Mouse (Mus musculus): ENCODE results near the gene Mrtfb. TPM values are rescaled to one million over a fixed set of nuclear protein-coding genes. Genes with fewer than 3 reads are reported as not detected.

The Mrtfb gene
- polyA plus RNA-seq, 1 experiment: 8.5 TPM

GRCm38 (mm10) chr16:13350729-13351128 is 94.4 kb downstream of the Mrtfb start:
- 86% methylated on average over 4 of the region's 4 CpGs for WGBS
- TF ChIP-seq POLR2A (IDR thresholded peaks at IDR 0.05; ENCODE audit: low read depth, low read length) (no peak), CTCF (IDR thresholded peaks at IDR 0.05; ENCODE audit: extremely low read depth, insufficient read length, insufficient replicate concordance, low read depth, low read length) (no peak)

GRCm38 (mm10) chr16:13351268-13351667 is 95.0 kb downstream of the Mrtfb start:
- H3K4me3 ChIP-seq (ENCODE audit: low read depth, low read length): no peak overlapping the region
- no peak overlapping the region for H3K27ac ChIP-seq (ENCODE audit: insufficient read depth, low read depth, low read length)
- no peaks in the 10 kb centered on the region for H3K4me1 ChIP-seq (ENCODE audit: control insufficient read depth, insufficient read depth, insufficient read length, low read length)
- H3K27me3 ChIP-seq (ENCODE audit: control insufficient read depth, insufficient read depth, low read length): no peaks in the 10 kb centered on the region
- TF ChIP-seq CTCF (IDR thresholded peaks at IDR 0.05; ENCODE audit: extremely low read depth, insufficient read length, insufficient replicate concordance, low read depth, low read length) (peak; percentile 40; the same call in 1 of the 2 replicates), POLR2A (IDR thresholded peaks at IDR 0.05; ENCODE audit: low read depth, low read length) (no peak)
- H3K36me3 ChIP-seq (ENCODE audit: control insufficient read depth, insufficient read depth, low read length): peaks cover 3% of the 10 kb centered on the region; the same call in 1 of the 2 replicates

More at GRCm38 (mm10) chr16:13350729-13351128, 94.4 kb downstream of the Mrtfb start:
- no peak overlapping the region for H3K27ac ChIP-seq (ENCODE audit: insufficient read depth, low read depth, low read length)
- H3K36me3 ChIP-seq (ENCODE audit: control insufficient read depth, insufficient read depth, low read length): peaks cover 3% of the 10 kb centered on the region; the same call in 1 of the 2 replicates
- no peaks in the 10 kb centered on the region for H3K27me3 ChIP-seq (ENCODE audit: control insufficient read depth, insufficient read depth, low read length)
- H3K4me3 ChIP-seq (ENCODE audit: low read depth, low read length): no peak overlapping the region
- H3K4me1 ChIP-seq (ENCODE audit: control insufficient read depth, insufficient read depth, insufficient read length, low read length): no peaks in the 10 kb centered on the region

GRCm38 (mm10) chr16:13353927-13354326 is 97.6 kb downstream of the Mrtfb start:
- Histone ChIP-seq H3K27ac (ENCODE audit: insufficient read depth, low read depth, low read length) (no peak overlapping the region), H3K36me3 (ENCODE audit: control insufficient read depth, insufficient read depth, low read length) (peaks cover 2% of the 10 kb centered on the region; the same call in 1 of the 2 replicates), H3K4me3 (ENCODE audit: low read depth, low read length) (no peak overlapping the region), H3K4me1 (ENCODE audit: control insufficient read depth, insufficient read depth, insufficient read length, low read length) (no peaks in the 10 kb centered on the region; the same call in 1 of the 2 replicates), H3K27me3 (ENCODE audit: control insufficient read depth, insufficient read depth, low read length) (no peaks in the 10 kb centered on the region)
- 81% methylated on average over 4 of the region's 4 CpGs for WGBS
- no peak for TF ChIP-seq CTCF (IDR thresholded peaks at IDR 0.05; ENCODE audit: extremely low read depth, insufficient read length, insufficient replicate concordance, low read depth, low read length)
- no peak for TF ChIP-seq POLR2A (IDR thresholded peaks at IDR 0.05; ENCODE audit: low read depth, low read length)

GRCm38 (mm10) chr16:13354431-13354830 is 98.2 kb downstream of the Mrtfb start:
- H3K4me3 ChIP-seq (ENCODE audit: low read depth, low read length): no peak overlapping the region
- 78% methylated on average over 5 of the region's 5 CpGs for WGBS
- peaks cover 2% of the 10 kb centered on the region; the same call in 1 of the 2 replicates for H3K36me3 ChIP-seq (ENCODE audit: control insufficient read depth, insufficient read depth, low read length)
- TF ChIP-seq POLR2A (IDR thresholded peaks at IDR 0.05; ENCODE audit: low read depth, low read length): no peak
- TF ChIP-seq CTCF (IDR thresholded peaks at IDR 0.05; ENCODE audit: extremely low read depth, insufficient read length, insufficient replicate concordance, low read depth, low read length): no peak
- H3K4me1 ChIP-seq (ENCODE audit: control insufficient read depth, insufficient read depth, insufficient read length, low read length): no peaks in the 10 kb centered on the region; the same call in 1 of the 2 replicates
- H3K27ac ChIP-seq (ENCODE audit: insufficient read depth, low read depth, low read length): no peak overlapping the region
- no peaks in the 10 kb centered on the region for H3K27me3 ChIP-seq (ENCODE audit: control insufficient read depth, insufficient read depth, low read length)

GRCm38 (mm10) chr16:13357806-13358679 is 101.8 kb downstream of the Mrtfb start:
- 41% methylated on average over 15 of the region's 15 CpGs for WGBS
- H3K4me3 ChIP-seq (ENCODE audit: low read depth, low read length): peak overlapping the region; percentile 29
- H3K27ac ChIP-seq (ENCODE audit: insufficient read depth, low read depth, low read length): peak overlapping the region; percentile 43
- TF ChIP-seq CTCF (IDR thresholded peaks at IDR 0.05; ENCODE audit: extremely low read depth, insufficient read length, insufficient replicate concordance, low read depth, low read length) (peak; percentile 42; the same call in 1 of the 2 replicates), POLR2A (IDR thresholded peaks at IDR 0.05; ENCODE audit: low read depth, low read length) (no peak)
- H3K36me3 ChIP-seq (ENCODE audit: control insufficient read depth, insufficient read depth, low read length): peaks cover 2% of the 10 kb centered on the region; the same call in 1 of the 2 replicates
- no peaks in the 10 kb centered on the region; the same call in 1 of the 2 replicates for H3K4me1 ChIP-seq (ENCODE audit: control insufficient read depth, insufficient read depth, insufficient read length, low read length)
- H3K27me3 ChIP-seq (ENCODE audit: control insufficient read depth, insufficient read depth, low read length): no peaks in the 10 kb centered on the region

- H3K36me3 ChIP-seq (ENCODE audit: control insufficient read depth, insufficient read depth, low read length): peaks cover 1% of the 10 kb centered on the region; the same call in 1 of the 2 replicates
- no peak overlapping the region for H3K4me3 ChIP-seq (ENCODE audit: low read depth, low read length)
- no peaks in the 10 kb centered on the region for H3K27me3 ChIP-seq (ENCODE audit: control insufficient read depth, insufficient read depth, low read length)
- H3K4me1 ChIP-seq (ENCODE audit: control insufficient read depth, insufficient read depth, insufficient read length, low read length): no peaks in the 10 kb centered on the region; the same call in 1 of the 2 replicates
- TF ChIP-seq CTCF (IDR thresholded peaks at IDR 0.05; ENCODE audit: extremely low read depth, insufficient read length, insufficient replicate concordance, low read depth, low read length) (no peak), POLR2A (IDR thresholded peaks at IDR 0.05; ENCODE audit: low read depth, low read length) (no peak)
- H3K27ac ChIP-seq (ENCODE audit: insufficient read depth, low read depth, low read length): peak overlapping the region; percentile 13; the same call in 1 of the 2 replicates
These were observed 102.5 kb downstream of the Mrtfb start for GRCm38 (mm10) chr16:13358741-13359140.

GRCm38 (mm10) chr16:13359405-13359858 is 103.2 kb downstream of the Mrtfb start:
- peak overlapping the region; percentile 24; the same call in 1 of the 2 replicates for H3K4me3 ChIP-seq (ENCODE audit: low read depth, low read length)
- 60% methylated on average over 9 of the region's 9 CpGs for WGBS
- TF ChIP-seq POLR2A (IDR thresholded peaks at IDR 0.05; ENCODE audit: low read depth, low read length) (no peak), CTCF (IDR thresholded peaks at IDR 0.05; ENCODE audit: extremely low read depth, insufficient read length, insufficient replicate concordance, low read depth, low read length) (no peak)
- no peaks in the 10 kb centered on the region; the same call in 1 of the 2 replicates for H3K4me1 ChIP-seq (ENCODE audit: control insufficient read depth, insufficient read depth, insufficient read length, low read length)
- H3K36me3 ChIP-seq (ENCODE audit: control insufficient read depth, insufficient read depth, low read length): no peaks in the 10 kb centered on the region
- no peaks in the 10 kb centered on the region for H3K27me3 ChIP-seq (ENCODE audit: control insufficient read depth, insufficient read depth, low read length)
- peak overlapping the region; percentile 33; the same call in 1 of the 2 replicates for H3K27ac ChIP-seq (ENCODE audit: insufficient read depth, low read depth, low read length)

Data from small intestine, adult 2 months (tissue).